Mouse (Mus musculus): ENCODE data around the gene B3galt5. TPM values are rescaled to one million over a fixed set of nuclear protein-coding genes. Genes with fewer than 3 reads are reported as not detected.

B3galt5 gene
- polyA plus RNA-seq, 1 experiment = 9.7 TPM

- TF ChIP-seq CTCF (conservative IDR thresholded peaks at IDR 0.05; ENCODE audit: insufficient read depth, insufficient read length, low read depth, low read length) = no peak
- TF ChIP-seq POLR2A (IDR thresholded peaks at IDR 0.05; ENCODE audit: low read depth, low read length) = no peak
- H3K27me3 ChIP-seq (replicated peaks; ENCODE audit: control insufficient read depth, insufficient read depth, low read length) = no peaks in the 10 kb centered on the region
- no peak for DNase-seq
- WGBS = 97% methylated on average over 1 of the region's 1 CpGs
- H3K4me1 ChIP-seq (ENCODE audit: control insufficient read depth, insufficient read depth, low read length) = no peaks in the 10 kb centered on the region
- H3K27ac ChIP-seq (ENCODE audit: insufficient read depth, low read depth, low read length) = no peak overlapping the region
- no peaks in the 10 kb centered on the region for H3K36me3 ChIP-seq (ENCODE audit: control insufficient read depth, insufficient read depth, low read length)
- H3K4me3 ChIP-seq (ENCODE audit: insufficient read depth, low read depth, low read length) = no peak overlapping the region
Measured at GRCm38 (mm10) chr16:96252146-96252545, 16.5 kb downstream of the B3galt5 start.

- peak; percentile 77 for DNase-seq
- Histone ChIP-seq H3K27me3 (replicated peaks; ENCODE audit: control insufficient read depth, insufficient read depth, low read length) (no peaks in the 10 kb centered on the region), H3K4me1 (ENCODE audit: control insufficient read depth, insufficient read depth, low read length) (peaks cover 14% of the 10 kb centered on the region), H3K36me3 (ENCODE audit: control insufficient read depth, insufficient read depth, low read length) (no peaks in the 10 kb centered on the region), H3K4me3 (ENCODE audit: insufficient read depth, low read depth, low read length) (peak overlapping the region; percentile 70), H3K27ac (ENCODE audit: insufficient read depth, low read depth, low read length) (peak overlapping the region; percentile 99)
- 57% methylated on average over 8 of the region's 8 CpGs for WGBS
- TF ChIP-seq CTCF (conservative IDR thresholded peaks at IDR 0.05; ENCODE audit: insufficient read depth, insufficient read length, low read depth, low read length) (no peak), POLR2A (IDR thresholded peaks at IDR 0.05; ENCODE audit: low read depth, low read length) (no peak)
Measured at GRCm38 (mm10) chr16:96258429-96258828, 22.8 kb downstream of the B3galt5 start.

GRCm38 (mm10) chr16:96271736-96272135 lies 36.1 kb downstream of the B3galt5 start:
- H3K27ac ChIP-seq (ENCODE audit: insufficient read depth, low read depth, low read length) = no peak overlapping the region
- H3K27me3 ChIP-seq (replicated peaks; ENCODE audit: control insufficient read depth, insufficient read depth, low read length) = no peaks in the 10 kb centered on the region
- 81% methylated on average over 2 of the region's 2 CpGs for WGBS
- H3K4me3 ChIP-seq (ENCODE audit: insufficient read depth, low read depth, low read length) = no peak overlapping the region
- TF ChIP-seq POLR2A (IDR thresholded peaks at IDR 0.05; ENCODE audit: low read depth, low read length) = no peak
- no peak for TF ChIP-seq CTCF (conservative IDR thresholded peaks at IDR 0.05; ENCODE audit: insufficient read depth, insufficient read length, low read depth, low read length)
- no peaks in the 10 kb centered on the region for H3K4me1 ChIP-seq (ENCODE audit: control insufficient read depth, insufficient read depth, low read length)
- no peak for DNase-seq
- no peaks in the 10 kb centered on the region for H3K36me3 ChIP-seq (ENCODE audit: control insufficient read depth, insufficient read depth, low read length)

GRCm38 (mm10) chr16:96272929-96273619 lies 37.5 kb downstream of the B3galt5 start:
- Histone ChIP-seq H3K27me3 (replicated peaks; ENCODE audit: control insufficient read depth, insufficient read depth, low read length) (no peaks in the 10 kb centered on the region), H3K4me3 (ENCODE audit: insufficient read depth, low read depth, low read length) (no peak overlapping the region), H3K36me3 (ENCODE audit: control insufficient read depth, insufficient read depth, low read length) (no peaks in the 10 kb centered on the region), H3K4me1 (ENCODE audit: control insufficient read depth, insufficient read depth, low read length) (no peaks in the 10 kb centered on the region), H3K27ac (ENCODE audit: insufficient read depth, low read depth, low read length) (no peak overlapping the region)
- TF ChIP-seq CTCF (conservative IDR thresholded peaks at IDR 0.05; ENCODE audit: insufficient read depth, insufficient read length, low read depth, low read length) = no peak
- no peak for TF ChIP-seq POLR2A (IDR thresholded peaks at IDR 0.05; ENCODE audit: low read depth, low read length)
- DNase-seq = no peak
- 47% methylated on average over 14 of the region's 14 CpGs for WGBS

GRCm38 (mm10) chr16:96276596-96276995 lies 41.0 kb downstream of the B3galt5 start:
- H3K4me1 ChIP-seq (ENCODE audit: control insufficient read depth, insufficient read depth, low read length) = peaks cover 8% of the 10 kb centered on the region; the same call in 1 of the 2 replicates
- WGBS = 70% methylated on average over 3 of the region's 3 CpGs
- TF ChIP-seq POLR2A (IDR thresholded peaks at IDR 0.05; ENCODE audit: low read depth, low read length) (no peak), CTCF (conservative IDR thresholded peaks at IDR 0.05; ENCODE audit: insufficient read depth, insufficient read length, low read depth, low read length) (no peak)

GRCm38 (mm10) chr16:96278491-96279224 lies 43.1 kb downstream of the B3galt5 start:
- peaks cover 8% of the 10 kb centered on the region; the same call in 1 of the 2 replicates for H3K4me1 ChIP-seq (ENCODE audit: control insufficient read depth, insufficient read depth, low read length)
- H3K36me3 ChIP-seq (ENCODE audit: control insufficient read depth, insufficient read depth, low read length) = no peaks in the 10 kb centered on the region
- DNase-seq = peak; percentile 65
- no peak for TF ChIP-seq CTCF (conservative IDR thresholded peaks at IDR 0.05; ENCODE audit: insufficient read depth, insufficient read length, low read depth, low read length)
- no peak for TF ChIP-seq POLR2A (IDR thresholded peaks at IDR 0.05; ENCODE audit: low read depth, low read length)
- no peaks in the 10 kb centered on the region for H3K27me3 ChIP-seq (replicated peaks; ENCODE audit: control insufficient read depth, insufficient read depth, low read length)
- no peak overlapping the region for H3K4me3 ChIP-seq (ENCODE audit: insufficient read depth, low read depth, low read length)
- H3K27ac ChIP-seq (ENCODE audit: insufficient read depth, low read depth, low read length) = no peak overlapping the region
- WGBS = 44% methylated on average over 9 of the region's 9 CpGs

More at GRCm38 (mm10) chr16:96276596-96276995, 41.0 kb downstream of the B3galt5 start:
- Histone ChIP-seq H3K36me3 (ENCODE audit: control insufficient read depth, insufficient read depth, low read length) (no peaks in the 10 kb centered on the region), H3K27me3 (replicated peaks; ENCODE audit: control insufficient read depth, insufficient read depth, low read length) (no peaks in the 10 kb centered on the region), H3K27ac (ENCODE audit: insufficient read depth, low read depth, low read length) (no peak overlapping the region), H3K4me3 (ENCODE audit: insufficient read depth, low read depth, low read length) (no peak overlapping the region)
- no peak for DNase-seq

Data from kidney, adult 2 months (tissue).